Mouse (Mus musculus): ENCODE measurements around the gene Ankrd50.

The Ankrd50 gene

GRCm38 (mm10) chr3:38466139-38466538 is 18.5 kb downstream of the Ankrd50 start:
- in situ Hi-C loops (cut with MboI, MseI): no loop called here

- in situ Hi-C loops (cut with MboI, MseI): no loop called here
These were observed 21.5 kb downstream of the Ankrd50 start for GRCm38 (mm10) chr3:38463149-38463548.

- in situ Hi-C loops (cut with MboI, MseI): no loop called here
These were observed 22.9 kb downstream of the Ankrd50 start for GRCm38 (mm10) chr3:38461742-38462141.

GRCm38 (mm10) chr3:38460250-38460624 is 24.4 kb downstream of the Ankrd50 start:
- in situ Hi-C loops (cut with MboI, MseI): no loop called here

GRCm38 (mm10) chr3:38459507-38460249 is 25.0 kb downstream of the Ankrd50 start:
- in situ Hi-C loops (cut with MboI, MseI): no loop called here

GRCm38 (mm10) chr3:38457041-38457440 is 27.6 kb downstream of the Ankrd50 start:
- in situ Hi-C loops (cut with MboI, MseI): no loop called here

- in situ Hi-C loops (cut with MboI, MseI): no loop called here
These were observed 32.4 kb downstream of the Ankrd50 start for GRCm38 (mm10) chr3:38452199-38452598.

GRCm38 (mm10) chr3:38446586-38446985 is 38.1 kb downstream of the Ankrd50 start:
- in situ Hi-C loops (cut with MboI, MseI): no loop called here

- in situ Hi-C loops (cut with MboI, MseI): no loop called here
These were observed 40.8 kb downstream of the Ankrd50 start for GRCm38 (mm10) chr3:38443875-38444274.

- in situ Hi-C loops (cut with MboI, MseI): no loop called here
These were observed 44.1 kb downstream of the Ankrd50 start for GRCm38 (mm10) chr3:38440564-38440991.

GRCm38 (mm10) chr3:38436596-38436995 is 48.0 kb downstream of the Ankrd50 start:
- in situ Hi-C loops (cut with MboI, MseI): no loop called here

- in situ Hi-C loops (cut with MboI, MseI): no loop called here
These were observed 48.8 kb downstream of the Ankrd50 start for GRCm38 (mm10) chr3:38435828-38436227.

GRCm38 (mm10) chr3:38434486-38434885 is 50.2 kb downstream of the Ankrd50 start:
- in situ Hi-C loops (cut with MboI, MseI): no loop called here

GRCm38 (mm10) chr3:38433495-38434464 is 50.9 kb downstream of the Ankrd50 start:
- in situ Hi-C loops (cut with MboI, MseI): no loop called here

- in situ Hi-C loops (cut with MboI, MseI): no loop called here
These were observed 53.2 kb downstream of the Ankrd50 start for GRCm38 (mm10) chr3:38431461-38431860.

- in situ Hi-C loops (cut with MboI, MseI): no loop called here
These were observed 53.6 kb downstream of the Ankrd50 start for GRCm38 (mm10) chr3:38431042-38431441.

GRCm38 (mm10) chr3:38427200-38427599 is 57.4 kb downstream of the Ankrd50 start:
- in situ Hi-C loops (cut with MboI, MseI): no loop called here

GRCm38 (mm10) chr3:38423966-38424365 is 60.7 kb downstream of the Ankrd50 start:
- in situ Hi-C loops (cut with MboI, MseI): no loop called here

- in situ Hi-C loops (cut with MboI, MseI): no loop called here
These were observed 64.7 kb downstream of the Ankrd50 start for GRCm38 (mm10) chr3:38419896-38420295.

- in situ Hi-C loops (cut with MboI, MseI): no loop called here
These were observed 69.2 kb downstream of the Ankrd50 start for GRCm38 (mm10) chr3:38415292-38415930.
